Mouse (Mus musculus): ENCODE data around the gene Olfr59. TPM values are rescaled to one million over a fixed set of nuclear protein-coding genes. Genes with fewer than 3 reads are reported as not detected.

The Olfr59 gene
- total RNA-seq (2021): not detected
- long read RNA-seq, experiment 1: 0 reads
- long read RNA-seq, experiment 2: 0 reads

DNA sequence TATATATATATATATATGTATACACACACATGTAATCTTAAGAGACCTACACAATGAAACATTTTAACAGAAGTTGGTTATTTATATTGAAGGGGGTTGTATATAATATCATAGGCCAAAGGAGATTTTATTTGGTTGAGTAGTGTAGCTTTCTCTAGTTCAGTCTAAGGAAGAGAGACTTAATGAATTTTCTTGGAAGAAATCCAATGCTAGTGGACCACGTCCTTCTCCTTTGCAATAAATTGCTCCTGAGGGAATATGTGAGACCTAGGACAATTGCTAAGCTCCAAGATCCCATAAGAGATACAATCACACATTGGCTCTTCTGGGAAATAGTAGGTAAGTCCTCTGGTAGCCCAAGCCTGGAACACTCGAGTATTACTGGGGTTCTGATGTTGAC, at the start of gene Olfr59:
Gene Olfr59 (plus strand): TSS at position 301 of the 400 bp plus-strand sequence.
- intact Hi-C loops (cut with DNase I): no loop called here
- DNase-seq (ENCODE audit: low spot score in 2 of 2): no peak

GRCm38 (mm10) chr11:74241201-74241600, 42.3 kb upstream of the Olfr59 start:
- DNase-seq (ENCODE audit: low spot score in 2 of 2): no peak
- intact Hi-C loops (cut with DNase I): no loop called here

DNA sequence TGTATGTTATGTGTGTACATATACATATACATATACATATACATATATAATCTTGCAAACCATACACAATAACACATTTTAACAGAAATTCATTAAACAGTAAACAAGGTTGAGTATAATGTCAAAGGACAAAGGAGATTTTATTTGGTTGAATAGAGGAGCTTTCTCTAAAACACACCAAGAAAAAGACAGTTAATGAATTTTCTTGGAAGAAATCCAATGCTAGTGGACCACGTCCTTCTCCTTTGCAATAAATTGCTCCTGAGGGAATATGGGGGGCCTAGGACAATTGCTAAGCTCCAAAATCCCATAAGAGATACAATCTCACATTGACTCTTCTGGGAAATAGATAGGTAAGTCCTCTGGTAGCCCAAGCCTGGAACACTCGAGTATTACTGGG, 24.0 kb upstream of the Olfr59 start, which contains the start of gene Olfr406:
Gene Olfr406 (plus strand): TSS at position 301 of the 400 bp plus-strand sequence.
- intact Hi-C loops (cut with DNase I): no loop called here

DNA sequence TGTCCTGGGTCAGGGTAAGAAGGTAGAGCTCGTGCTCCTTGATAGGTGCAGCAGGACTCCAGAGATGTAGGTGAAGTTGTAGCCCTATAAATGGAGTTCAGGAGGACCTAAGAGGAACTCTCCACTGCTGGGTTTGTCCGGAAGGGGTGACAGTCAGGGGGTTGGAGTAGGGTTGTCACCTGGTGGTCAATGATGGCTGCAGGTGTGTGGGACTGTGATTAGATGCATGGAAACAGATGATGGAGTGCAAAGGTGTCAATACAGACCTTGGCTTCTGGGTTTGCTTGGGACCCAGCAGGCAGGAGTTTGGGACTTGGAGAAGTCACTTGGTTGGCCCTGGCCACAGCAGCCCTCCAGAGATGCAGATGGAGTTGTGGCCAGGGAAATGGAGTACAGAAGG, 3.7 kb downstream of the Olfr59 start:
- intact Hi-C loops (cut with DNase I): no loop called here
- no peak for DNase-seq (ENCODE audit: low spot score in 2 of 2)

More for the DNA sequence above, 24.0 kb upstream of the Olfr59 start, which contains the start of gene Olfr406:
- no peak for DNase-seq (ENCODE audit: low spot score in 2 of 2)

DNA sequence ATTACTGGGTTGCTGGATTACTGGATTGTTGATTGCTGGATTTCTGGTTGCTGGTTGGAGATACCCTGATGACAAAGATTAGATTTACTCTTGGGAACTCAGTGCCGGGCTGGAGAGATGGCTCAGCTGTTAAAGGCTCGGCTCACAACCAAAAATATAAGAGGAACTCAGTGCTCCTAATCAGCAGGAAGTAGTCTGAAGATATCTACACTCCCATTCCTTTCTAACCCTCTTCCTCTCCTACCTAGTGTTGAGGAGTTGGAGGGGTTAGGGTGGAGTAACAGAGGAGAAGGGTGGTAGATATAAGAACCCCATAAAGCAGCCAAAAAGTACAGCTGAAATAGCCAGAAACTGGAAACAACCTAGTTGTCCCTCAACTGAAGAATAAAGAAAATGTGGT, 42.5 kb downstream of the Olfr59 start:
- intact Hi-C loops (cut with DNase I): no loop called here
- DNase-seq (ENCODE audit: low spot score in 2 of 2): no peak

GRCm38 (mm10) chr11:74328781-74329180, 45.2 kb downstream of the Olfr59 start:
- intact Hi-C loops (cut with DNase I): no loop called here
- DNase-seq (ENCODE audit: low spot score in 2 of 2): no peak

DNA sequence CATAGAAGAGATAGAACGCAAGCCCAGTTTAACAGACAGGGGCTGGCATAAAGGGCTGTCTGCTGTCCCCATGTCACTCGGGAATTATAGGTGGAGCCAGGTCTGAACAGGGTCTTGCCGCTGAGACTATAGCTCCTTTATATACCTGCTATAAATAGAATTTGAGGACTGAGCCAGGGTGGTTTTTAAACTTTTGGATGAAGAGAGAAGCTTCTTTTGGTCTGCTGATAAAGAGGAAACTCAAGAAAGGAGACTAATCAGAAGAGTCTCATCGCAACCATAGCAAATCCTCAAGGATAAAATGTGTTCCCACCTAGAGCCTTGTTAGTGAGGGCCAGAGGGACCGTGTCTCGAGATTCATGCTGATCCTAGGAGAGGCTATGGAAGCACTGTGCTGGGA, 54.4 kb downstream of the Olfr59 start, which contains the start of gene Olfr410:
Gene Olfr410 (minus strand): TSS at position 101 of the 400 bp plus-strand sequence.
- intact Hi-C loops (cut with DNase I): no loop called here

More for the DNA sequence above, 54.4 kb downstream of the Olfr59 start, which contains the start of gene Olfr410:
- no peak for DNase-seq (ENCODE audit: low spot score in 2 of 2)

Other genes starting within 250 kb of the Olfr59 start
- not detected for gene Olfr139, start 227.2 kb upstream of the Olfr59 start, total RNA-seq (2021)
- not detected for gene Olfr399, start 227.1 kb upstream of the Olfr59 start, total RNA-seq (2021)
- gene Zfp616, start 213.8 kb upstream of the Olfr59 start, total RNA-seq (2021): not detected
- gene Olfr401, start 170.0 kb upstream of the Olfr59 start, total RNA-seq (2021): not detected
- not detected for gene Olfr402, start 130.2 kb upstream of the Olfr59 start, total RNA-seq (2021)
- gene Olfr403, start 97.5 kb upstream of the Olfr59 start, total RNA-seq (2021): not detected
- gene Olfr43, start 72.4 kb upstream of the Olfr59 start, total RNA-seq (2021): not detected
- gene Olfr406, start 23.9 kb upstream of the Olfr59 start, total RNA-seq (2021): not detected
- not detected for gene Olfr410, start 54.3 kb downstream of the Olfr59 start, total RNA-seq (2021)
- gene Olfr411, start 68.9 kb downstream of the Olfr59 start, total RNA-seq (2021): not detected
- gene Olfr412, start 78.3 kb downstream of the Olfr59 start, total RNA-seq (2021): not detected